Mouse (Mus musculus) kidney, adult 9 months (tissue): ENCODE measurements at regions not wholly inside any gene's neighbourhood (a gene's known extent, or its start where the extent isn't known, plus 50 kb on each side); places are given as distances from the start of the nearest gene placed in this dataset.

Experiments used
- DNase-seq: peaks from one replicate; pipeline ENCODE4 v3.0.0; 2022

DNA sequence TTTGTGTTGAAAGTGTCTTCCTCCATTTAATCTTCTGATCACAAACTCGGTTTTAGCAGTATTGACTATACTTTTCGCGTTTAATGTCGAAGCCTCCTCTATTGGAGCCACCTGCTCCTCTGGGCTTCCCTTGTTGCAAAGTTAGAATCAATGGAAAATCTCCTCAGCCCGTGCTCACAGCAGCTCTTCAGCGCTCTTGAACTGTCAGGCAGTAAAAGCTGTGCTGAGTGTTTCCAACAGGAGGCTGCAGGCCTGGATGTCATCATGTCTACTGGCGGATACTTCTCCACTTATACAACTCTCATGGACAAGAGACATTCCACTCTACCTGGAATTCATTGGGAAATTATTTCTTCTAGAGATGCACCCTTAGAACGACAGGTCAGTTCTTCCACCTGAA lies 380.4 kb upstream of the Crim1 start:
- DNase-seq, result no peak

DNA sequence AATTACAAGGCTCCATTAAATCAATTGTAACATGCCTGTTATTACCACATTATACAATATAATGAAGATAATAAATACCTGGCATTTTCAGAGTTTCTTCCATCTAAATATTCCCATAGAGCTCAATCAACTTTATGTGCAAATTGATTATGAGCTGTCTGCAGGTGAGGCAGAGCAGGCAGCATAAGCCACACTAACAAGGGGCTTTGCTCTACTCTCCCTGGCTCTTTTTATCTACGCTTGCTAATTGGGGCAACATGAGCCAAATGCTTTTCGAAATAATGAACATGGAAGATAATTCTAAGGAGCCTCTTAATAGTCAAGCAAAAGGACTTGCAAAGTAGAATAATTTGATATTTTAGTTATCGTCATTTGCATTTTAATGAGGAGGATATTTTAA lies 356.1 kb upstream of the Crim1 start:
- no peak for DNase-seq

- DNase-seq, result no peak
Measured at GRCm38 (mm10) chr17:77874497-77874896, 325.6 kb upstream of the Crim1 start.

DNA sequence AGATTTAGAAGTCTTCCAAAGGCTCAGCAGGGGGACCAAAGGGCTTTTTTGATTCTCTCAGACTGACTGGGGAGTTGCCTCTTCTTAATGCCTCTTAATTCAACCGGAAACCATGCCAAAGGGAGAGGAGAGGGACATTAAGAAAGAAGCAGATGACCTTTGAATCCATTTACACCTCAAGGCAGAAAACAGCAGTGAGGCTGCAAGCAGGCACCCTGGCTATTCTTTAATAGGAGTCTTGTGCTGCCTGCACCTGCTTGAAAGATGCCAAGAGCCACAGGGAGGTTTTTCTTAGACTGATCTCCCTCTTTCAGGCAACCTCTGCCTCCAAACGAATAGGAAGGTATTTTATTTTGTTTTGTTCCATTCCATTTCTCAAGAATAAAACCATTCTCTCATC lies 323.0 kb upstream of the Crim1 start:
- peak; percentile 77 for DNase-seq

DNA sequence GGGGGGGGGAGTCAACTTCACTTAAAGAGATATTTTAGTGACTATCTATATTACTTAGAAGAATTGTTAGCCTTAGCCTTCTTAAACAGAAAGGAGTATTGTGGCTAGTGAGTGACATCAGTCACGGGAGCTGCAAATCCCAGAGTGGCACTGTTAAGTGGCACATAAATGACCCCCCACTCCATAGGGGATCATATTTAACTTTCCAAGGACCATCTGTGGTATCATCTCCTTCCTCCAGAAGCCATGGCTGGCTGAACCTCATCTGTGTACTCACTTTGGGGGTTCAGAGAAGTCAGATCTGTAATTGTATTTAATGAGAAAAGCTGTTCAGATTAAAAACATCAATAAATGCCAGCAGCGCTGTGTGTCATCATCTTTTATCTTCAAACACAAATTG lies 314.9 kb upstream of the Crim1 start:
- no peak for DNase-seq

GRCm38 (mm10) chr17:77889147-77889546 lies 310.9 kb upstream of the Crim1 start:
- DNase-seq, result no peak

DNA sequence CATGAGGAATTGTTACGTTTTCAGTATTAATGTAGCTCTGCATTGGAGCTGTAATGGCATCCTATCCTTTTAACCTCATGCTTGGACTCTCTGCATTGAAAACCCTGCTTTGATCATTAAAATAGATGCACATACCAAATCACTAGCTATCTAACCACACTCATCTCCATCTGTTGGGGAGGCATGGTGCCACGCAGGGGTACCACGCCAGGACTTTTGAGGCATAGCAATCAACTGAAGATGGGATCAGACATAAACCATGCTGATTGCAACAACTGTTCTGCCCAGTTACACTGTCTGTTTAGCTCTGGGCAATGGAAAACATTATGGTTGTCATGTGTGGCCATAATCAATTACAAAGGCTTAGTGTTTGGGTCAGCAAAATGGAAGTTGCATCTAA lies 295.6 kb upstream of the Crim1 start:
- DNase-seq, result no peak

DNA sequence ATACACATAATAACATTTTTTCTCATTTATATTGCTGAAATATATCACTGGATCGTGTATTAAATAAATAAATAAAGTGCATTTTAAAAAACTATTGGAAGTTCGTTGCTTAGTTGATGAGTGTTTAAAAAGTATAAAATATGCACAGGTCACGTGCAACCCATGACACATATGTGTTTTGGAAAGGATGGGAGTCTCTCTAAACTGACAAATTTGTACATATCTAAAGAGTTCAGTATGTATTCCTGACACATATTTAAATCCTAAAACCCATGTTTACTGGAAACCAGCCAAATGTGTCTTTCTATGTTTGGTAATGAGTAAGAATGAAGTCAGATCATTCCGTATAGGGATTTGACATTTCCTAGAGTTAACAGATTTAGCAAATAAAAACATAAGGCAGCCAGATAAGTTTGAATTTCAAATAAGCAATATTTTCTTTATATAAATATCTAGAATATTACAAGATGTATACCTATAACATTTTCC lies 286.0 kb upstream of the Crim1 start:
- DNase-seq, result no peak

- no peak for DNase-seq
Measured at GRCm38 (mm10) chr17:77930253-77930652, 269.8 kb upstream of the Crim1 start.

DNA sequence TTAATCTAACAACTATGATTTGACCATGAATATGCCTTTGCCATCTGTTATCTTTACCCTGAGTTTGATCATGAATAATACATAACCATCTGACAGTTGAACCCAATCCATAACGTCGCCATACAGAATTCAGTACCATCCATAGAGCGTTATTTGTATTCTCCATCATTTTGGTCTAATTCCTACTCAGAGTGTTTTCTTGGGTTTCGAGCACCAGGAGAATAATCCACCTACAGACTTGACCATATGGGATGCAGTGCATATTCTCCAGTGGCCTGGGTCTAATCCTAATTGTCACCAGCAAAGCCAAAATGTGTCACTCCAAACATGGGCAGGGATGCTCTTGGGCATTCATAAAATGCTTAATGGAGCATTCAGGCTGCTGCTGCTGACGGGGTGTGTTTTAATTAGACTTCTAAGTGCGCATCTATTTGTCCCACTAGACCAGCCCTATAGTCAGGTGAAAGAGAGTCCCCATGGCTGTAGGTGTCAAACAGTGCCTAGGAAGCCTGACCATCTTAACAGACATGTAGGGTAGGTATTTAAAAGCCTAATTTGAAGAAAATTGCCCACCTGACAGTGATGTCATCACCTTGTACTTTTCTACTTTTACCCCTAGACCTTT lies 269.0 kb upstream of the Crim1 start:
- no peak for DNase-seq

DNA sequence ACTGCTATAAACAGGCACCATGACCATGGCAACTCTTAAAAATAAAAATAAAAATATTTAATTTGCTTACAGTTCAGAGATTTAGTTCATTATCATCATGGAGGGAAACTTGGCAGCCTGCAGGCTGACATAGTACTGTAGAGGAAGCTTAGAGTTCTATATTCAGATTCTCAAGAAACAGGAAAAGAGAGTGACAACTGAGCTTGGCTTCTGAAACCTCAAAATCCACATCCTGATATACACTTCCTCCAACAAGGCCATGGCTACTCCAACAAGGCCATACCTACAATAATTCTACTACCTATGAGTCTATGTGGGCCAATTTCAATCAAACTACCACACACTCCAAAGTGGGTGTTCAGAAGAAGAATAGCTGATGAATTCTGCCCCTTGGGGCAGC lies 266.9 kb upstream of the Crim1 start:
- no peak for DNase-seq

DNA sequence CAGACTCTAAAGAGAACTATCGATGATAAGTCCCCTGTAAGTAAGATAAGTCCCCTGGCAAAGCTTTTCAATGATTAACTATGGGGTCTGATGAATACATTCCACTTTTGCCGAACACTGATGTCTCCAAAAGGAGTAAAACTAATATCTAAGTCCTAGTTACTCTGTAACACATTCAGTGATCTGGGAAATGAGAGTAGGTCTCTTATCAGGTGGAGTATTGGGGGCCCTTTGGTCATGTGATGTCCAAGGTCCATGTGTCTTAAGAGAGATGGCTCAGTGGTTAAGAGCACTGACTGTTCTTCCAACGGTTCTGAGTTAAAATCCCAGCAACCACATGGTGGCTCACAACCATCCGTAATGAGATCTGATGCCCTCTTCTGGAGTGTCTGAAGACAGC lies 242.0 kb upstream of the Crim1 start:
- DNase-seq, result no peak

- no peak for DNase-seq
Measured at GRCm38 (mm10) chr17:77961296-77961695, 238.8 kb upstream of the Crim1 start.

DNA sequence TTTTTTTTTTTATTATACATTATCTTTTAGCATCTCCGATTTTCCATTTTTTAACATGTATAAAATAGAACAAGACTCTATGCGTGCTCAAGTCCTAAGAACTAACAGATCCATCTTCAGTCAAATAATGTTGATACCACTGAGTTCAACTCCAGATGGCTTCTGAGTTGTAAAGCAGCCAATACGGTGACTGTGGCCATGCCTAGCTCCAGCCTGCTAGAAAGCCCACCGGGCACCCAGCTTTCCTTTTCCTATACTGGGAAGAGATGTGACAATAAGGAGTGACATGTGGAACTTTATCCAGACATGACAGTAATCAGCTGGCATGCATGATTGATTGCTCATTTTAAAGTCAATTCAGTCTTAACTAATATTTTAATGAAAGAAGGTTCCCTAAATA lies 236.7 kb upstream of the Crim1 start:
- no peak for DNase-seq

GRCm38 (mm10) chr17:77968510-77968909 lies 231.5 kb upstream of the Crim1 start:
- DNase-seq, result no peak

- DNase-seq, result no peak
Measured at GRCm38 (mm10) chr17:77969187-77969586, 230.9 kb upstream of the Crim1 start.
